Mouse (Mus musculus) right cerebral cortex, adult 2 months (tissue): ENCODE data around the gene Fli1.

Experiments used
- DNase-seq, 2 experiments: peaks; one replicate each; pipeline ENCODE4 v3.0.0; 2021 to 2022; ENCODE audit warnings: low spot score in 2 of 2

Fli1 gene

DNA sequence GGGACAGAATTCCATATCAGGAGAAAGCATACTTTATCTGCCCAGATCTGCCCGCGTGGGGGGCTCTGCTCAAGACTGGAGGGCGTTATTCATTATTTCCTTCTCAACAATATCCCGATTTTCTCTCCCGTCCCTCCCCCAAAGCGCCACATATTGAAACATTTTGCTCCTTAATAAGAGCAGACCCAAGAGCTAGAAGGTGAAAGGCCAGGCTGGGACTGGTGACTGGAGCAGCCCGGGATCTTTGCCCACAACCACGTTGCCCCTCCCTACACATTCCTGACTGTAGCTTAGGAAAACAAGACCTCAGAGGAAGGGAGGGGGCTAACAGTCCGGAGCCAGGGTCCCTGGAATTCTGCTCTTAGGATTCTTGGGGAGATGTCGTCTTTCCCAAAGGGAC lies 7.9 kb upstream of the Fli1 start:
- no peak for DNase-seq

DNA sequence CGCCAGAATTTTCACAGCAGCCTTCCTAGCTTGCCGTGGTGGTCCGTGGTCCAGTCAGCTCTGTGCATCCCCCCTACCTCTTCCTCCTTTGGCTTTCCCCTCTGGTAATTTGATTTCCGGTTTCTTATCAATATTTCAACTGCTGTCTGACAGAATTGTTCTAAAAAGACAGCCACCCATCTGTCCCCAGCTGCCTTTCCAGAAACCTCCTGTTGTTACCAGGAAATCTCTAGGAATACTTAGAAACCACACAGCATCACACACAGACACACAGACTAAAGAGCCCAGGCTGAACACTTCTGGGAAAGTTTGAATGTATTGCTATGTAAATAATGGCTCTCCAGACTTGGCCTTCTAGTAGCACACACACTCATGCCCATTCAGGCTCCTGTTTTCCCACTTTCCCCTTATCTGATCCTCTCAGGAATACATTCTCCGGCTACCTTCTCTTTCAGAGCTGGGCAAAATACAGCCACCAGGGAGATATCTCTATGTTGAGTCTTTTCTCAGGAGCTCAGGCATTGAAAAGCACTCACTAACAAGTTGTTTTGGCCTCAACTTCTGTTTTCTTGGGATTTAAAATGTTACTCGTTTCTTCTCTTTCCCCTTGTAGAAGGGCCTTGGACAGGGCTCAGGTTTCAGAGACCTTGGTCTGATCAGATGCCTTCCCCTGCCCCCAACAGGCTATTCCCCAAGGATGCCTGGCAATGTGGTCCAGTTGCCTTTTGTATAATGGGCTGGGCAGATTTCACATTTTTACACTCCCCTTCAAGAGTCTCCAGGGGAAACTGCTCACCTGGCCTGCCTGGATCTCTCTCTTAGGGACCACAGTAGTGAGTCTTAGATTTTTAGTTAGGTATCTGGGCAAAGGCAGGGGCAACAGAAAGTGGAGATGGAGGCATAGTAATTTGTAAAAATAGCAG lies 7.1 kb upstream of the Fli1 start:
- DNase-seq, result no peak

DNA sequence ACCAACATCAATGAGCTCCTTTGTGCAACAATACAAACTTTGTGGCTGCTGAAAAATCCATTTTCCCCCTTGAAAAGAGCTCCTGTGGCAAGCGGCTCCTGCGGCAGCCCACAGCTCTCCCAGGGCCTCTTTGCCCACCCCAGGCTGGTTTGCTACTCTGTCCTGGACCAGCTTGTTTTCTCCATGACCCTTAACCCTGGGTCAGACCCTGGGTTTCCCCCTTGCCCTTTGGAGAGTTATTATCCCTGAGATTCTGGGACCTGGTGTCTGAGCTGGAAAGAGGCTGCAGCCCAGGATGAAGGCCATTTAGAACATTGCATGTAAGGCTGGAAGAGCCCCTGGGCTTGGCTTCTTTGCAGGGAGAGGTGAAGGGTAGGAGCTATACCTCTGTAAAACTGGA lies 4.1 kb upstream of the Fli1 start:
- no peak for DNase-seq

DNA sequence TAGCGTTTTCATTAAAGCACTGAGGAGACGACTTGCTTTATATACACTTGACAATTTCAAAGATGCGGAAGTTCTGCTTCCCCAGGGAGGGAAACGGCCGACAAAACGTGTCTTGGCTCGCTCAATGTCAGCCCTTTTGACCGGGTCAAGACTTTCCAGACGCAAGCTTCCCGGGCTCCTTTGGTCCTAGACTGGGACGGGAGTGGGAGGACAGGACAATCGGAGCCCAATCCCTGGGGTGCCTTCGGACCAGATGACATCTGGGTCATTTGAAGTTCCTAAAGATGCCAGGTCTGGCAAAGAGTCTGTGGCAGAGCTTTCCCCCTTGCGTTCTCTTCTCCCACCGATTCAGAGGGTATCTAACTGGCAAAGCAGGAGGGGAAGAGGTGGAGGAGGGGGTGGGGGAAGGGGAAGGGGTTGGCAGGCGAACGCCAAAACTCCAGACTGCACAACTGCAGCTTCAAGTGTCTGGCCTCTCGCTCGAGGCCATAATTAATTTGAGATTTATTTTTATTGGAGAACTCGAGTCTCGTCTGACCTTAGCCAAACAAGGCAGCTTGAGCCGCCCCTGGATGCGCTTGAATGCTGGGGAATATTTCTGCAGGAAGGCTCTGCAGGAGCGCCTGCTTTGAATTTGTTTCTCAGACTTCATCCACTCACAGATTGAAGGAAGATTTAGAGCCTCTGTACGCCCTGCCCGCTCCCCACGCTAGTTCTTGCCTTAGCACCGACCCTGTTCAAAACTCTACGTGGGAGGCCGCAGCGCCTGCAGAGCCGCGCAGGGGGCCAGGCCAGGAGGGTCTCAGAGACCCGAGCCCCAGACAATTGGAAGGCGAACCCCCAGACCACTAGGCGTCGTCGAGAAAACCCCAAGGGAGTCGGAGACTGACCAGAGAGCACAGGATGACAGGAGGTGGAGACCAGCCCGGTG lies 2.3 kb upstream of the Fli1 start:
- no peak for DNase-seq

DNA sequence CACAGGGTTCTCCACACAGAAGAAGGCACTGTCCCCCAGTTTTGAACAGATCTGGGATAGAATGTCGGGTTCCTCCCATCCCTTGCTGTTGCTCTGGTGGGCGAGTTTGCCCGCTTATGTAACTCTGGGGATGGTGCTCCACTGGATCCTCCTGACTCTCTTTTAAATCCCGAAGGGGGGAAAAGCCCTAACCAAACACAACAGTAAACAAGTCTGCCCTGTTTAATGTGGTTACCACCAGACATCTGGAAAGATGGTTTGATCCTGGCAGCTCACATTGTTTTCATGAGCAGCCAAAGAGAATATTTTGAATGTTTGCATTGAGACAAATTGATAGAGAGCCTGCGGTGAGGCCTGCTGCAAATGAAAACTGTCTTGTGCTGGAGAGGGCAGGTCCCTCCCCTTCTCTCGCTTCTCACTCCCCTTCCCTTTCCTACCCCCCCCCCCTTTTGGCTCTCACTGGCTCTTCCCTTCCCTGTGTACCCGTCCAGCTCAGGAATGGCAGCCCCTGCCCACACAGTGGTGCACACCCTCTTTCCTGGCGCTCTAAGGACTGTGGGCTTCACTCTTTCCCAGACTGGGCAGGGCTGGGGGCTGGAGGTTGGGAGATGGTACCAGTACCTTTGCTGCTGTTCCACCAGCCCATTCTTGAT lies 1.4 kb upstream of the Fli1 start:
- DNase-seq, result no peak

DNA sequence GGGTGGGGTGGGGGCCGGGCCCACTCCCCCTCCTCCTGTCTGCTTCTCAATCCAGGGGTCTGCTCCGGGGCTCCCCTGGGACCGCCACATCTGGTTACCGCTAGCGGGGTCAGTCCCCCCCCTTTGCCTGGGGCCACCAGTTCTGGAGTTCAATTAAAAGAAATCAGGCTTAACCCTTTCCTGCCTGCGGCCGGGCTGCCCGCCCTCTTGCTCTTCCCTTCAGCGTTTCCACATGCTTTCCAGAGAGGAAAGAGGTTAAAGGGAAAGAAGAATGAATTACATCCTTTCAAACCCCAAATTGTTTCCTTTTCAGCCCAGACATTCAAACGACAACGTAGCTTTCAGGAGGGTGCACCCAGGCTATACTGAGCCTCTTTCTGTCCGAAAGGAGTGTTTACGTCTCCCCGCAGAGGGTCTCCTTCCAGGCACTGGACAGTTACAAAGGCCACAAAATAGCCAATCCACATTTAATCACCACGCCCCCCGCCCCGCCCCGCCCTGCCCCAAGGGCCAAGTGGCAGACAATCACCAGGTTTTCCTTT lies 450 bp upstream of the Fli1 start:
- DNase-seq, result no peak

DNA sequence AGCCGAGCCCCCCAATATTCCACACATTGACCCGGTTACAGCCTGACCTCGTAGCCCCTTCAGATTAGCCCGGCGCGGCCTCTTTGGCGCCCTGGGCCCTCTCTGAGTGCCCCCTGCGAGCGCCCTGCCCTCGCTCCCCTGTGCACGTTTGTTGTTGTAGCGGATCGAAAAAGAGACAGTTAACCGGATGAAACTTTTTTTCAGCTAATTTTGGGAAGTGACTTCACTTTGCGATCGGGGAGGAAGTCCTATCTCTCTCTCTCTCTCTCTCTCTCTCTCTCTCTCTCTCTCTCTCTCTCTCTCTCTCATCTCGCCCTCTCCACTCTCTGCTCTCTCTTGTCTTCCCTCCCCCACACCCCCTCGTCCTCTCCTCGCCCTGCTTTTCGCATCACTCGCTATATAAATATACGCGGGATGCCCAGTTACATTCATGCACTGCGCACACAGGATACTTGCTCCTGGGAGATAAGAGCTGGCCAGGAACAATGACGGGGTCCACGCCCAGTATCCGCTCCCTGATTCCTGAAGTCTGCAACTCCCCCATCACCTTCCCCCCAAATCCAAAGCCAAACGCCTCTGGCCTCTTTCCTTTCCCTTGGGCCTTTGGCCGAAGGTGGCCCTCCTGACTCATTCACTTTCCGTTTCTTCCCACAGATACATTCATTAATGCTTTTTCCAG lies 1.3 kb downstream of the Fli1 start:
- no peak for DNase-seq

DNA sequence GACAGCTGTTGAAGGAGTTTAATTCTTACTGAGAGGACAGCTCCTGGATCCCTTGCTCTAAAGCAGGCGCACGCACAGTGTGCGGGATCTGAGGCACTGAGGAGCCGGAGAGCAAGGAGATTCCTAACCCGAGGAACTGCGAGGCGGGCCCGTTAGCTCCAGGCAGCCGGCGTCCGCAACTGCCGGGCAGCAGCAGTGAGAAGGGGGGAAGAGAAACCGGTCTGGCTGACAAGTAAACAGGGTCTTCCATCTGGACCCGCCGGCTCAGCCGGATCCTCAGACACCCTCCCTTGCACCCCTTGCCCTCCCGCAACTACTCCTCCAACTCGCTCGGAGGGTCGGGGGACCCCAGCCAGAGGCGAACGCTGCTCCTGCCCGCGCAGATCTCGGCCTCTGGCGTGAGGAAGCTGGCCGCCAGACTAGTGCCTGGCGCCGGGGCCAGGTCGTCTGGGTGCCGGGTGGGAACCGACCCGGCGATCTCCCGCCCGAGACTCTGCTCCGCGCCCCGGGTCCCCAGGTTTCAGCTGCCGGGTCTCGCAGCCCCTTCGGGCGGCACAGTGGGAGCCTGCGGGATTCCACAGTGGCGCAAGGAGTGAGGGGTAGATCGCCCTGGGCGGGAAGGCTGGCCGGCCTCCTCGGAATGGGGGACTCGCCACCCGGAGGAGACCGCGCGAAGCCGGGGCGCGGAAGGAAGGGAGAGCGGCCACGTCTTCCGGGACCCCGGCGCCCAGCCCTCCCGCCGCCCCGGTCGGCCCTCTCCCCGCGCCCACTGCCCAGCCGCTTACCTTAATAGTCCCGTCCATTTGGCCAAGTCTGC lies 2.0 kb downstream of the Fli1 start:
- DNase-seq, result no peak

DNA sequence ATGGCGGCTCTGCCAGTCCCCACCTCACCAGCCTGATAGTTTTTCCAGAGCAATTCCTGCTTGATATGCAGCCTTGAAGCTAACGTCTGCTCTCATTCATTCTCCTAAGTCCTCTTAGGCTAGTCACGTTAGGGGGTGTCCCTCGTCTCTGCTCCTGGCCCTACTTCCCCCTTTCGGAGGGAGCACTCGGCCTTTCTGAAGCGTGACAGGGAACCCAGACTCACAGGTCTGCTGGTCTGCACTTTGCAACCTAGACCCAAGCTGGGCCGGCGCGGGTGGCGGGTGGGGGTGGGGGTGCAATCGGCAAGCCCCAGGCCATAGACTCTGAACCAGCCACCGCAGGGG lies 2.6 kb downstream of the Fli1 start:
- no peak for DNase-seq

DNA sequence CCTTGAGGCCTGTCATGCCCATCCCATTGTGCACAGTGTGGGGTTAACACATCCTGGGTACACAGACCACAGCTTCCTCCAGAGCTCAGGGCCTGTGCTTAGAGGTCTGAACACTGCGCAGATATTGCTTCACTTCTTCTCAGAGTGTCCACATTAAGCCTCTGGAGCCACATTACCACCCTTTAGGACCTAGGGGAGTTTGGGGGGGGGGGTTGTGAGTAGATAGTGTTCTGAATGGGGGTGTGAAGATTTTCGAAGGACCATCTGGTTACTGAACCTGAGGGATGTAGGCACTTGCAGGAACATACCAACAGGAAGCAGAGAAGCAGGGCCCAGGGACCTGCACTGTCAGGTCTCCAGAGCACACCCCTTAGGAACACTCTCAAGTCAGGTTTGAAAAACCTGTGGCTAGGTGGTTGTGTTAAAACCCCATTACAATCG lies 3.3 kb downstream of the Fli1 start:
- no peak for DNase-seq

DNA sequence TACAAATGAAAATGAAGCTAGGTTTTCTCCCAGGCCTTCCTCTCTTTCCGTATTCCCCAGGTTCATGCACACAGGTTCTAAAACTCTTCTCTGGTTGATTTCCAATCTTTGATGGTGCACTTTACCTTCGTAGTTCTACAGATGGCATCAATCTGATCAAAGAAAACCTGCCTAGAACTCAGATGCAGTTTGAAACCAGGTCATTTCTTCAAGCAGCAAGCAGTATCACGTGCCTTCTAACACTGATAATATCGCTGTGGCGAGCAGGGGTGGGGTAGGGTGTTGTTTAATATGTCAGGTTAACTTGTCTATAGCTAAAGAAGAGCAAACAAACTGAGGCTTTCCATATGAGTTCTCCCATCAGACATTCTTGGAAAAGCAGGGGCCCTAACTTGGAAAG lies 4.5 kb downstream of the Fli1 start:
- DNase-seq, result no peak

DNA sequence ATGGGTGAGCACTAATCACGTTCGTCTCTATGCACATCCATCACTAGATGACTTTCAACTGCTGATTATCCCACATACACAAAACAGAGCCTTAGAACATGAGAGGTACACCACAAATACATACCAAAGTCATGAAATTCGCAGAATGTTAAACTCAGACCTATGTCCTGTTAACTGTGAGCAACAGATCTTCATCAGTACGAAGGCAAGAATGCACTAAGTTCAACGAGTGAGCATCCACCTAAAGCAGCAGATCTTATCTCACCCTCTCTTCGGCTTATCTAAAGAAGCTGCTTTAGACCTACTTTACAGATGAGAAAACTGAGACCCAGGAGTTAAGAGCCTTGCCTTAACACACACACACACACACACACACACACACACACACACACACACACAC lies 5.0 kb downstream of the Fli1 start:
- no peak for DNase-seq

DNA sequence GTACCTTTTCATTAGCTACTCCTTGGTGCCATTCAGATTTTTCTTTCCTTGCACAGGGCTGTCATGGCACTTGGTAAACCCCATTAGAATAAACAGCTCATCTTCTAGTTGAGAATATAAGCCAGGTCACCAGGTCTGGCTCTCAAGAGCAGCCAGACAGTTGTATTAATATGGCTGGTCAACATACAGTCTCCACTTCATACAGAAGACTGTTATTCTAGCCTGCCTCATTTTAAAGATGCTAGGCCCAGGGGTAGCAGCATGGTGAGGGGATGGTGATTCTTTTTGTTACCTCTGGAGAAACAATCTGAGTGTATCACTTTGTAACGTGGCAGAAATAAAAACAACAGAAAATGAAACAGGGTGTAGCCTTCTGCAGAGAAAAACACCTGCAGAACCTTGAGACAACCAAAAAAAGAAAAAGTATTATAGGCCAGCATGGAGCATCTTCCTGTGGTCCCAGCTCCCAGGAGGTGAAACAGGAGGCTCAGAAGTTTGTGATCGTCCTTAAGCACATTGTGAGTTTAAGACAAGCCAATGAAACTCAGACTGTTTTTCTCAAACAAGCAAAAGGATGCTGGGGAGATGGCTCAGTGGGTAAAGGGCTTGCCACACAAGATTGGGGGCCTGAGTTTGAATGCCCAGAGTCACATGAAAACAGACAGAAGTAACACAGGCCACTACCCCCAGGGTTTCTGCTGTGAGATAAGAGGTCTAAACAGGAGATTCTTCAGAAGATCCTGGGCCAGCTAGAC lies 7.3 kb downstream of the Fli1 start:
- DNase-seq, result no peak

DNA sequence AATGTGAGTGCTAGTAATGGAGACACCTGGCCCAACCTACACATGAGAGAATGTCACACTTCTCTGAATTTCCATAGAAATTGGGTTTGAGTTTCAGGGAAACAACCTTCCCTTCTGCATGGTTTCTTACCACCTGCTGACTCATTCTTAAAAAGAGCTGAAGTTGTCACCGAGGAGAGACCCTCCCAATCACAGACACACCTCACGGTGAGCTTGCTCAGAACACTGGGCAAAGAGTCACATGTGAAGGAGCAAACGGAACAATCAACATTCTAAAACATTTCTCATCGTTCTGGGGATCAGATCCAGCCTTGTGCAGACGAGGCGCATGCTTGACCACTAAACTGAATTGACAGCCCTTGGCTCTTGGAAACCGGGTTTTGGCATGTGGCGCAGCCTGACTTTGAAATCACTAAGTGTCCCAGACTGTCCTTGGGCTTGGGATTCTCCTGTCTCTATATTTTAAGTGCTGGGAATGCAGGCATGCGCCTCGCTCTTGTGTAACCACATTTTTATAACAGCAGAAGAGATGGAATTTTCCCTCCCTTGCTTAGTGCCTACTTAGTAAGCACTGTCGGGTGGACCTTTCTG lies 8.5 kb downstream of the Fli1 start:
- no peak for DNase-seq

DNA sequence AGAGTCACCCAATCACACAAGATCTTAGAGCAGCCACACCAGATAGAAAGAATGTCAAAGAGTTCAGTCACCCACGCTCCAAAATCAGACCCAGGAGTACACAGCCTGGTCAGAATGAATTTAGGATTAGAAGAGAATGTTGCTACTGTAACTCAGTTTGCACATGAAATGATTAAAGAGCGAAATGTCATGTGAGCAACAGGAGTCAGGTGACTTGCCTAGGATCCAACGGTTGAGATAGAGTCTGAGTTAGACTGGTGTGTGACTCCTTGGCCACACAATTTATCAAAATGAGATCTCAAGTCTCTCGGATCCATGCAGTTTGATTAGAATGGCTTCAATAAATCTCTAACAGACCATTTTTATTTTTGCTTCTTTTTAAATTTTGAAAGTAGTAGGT lies 11.1 kb downstream of the Fli1 start:
- DNase-seq, result no peak

DNA sequence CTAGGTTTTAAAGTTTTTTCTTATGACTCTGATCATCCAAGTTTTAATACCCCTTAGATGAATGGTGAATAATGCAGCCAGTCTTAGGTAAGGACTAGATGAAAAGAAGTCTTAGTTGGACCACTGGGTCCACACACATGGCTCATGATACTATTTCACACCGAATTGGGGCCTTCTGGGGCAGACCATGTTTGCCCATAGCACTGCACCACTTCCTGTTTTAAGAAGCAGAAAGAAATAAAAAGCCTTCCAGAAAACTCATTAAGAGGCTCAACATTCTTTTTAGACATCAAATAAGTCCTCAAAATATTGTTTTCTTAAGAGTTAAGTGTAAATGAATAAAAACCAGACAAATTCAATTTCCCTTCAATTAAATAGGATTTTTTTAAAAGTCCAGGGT lies 11.7 kb downstream of the Fli1 start:
- DNase-seq, result no peak

DNA sequence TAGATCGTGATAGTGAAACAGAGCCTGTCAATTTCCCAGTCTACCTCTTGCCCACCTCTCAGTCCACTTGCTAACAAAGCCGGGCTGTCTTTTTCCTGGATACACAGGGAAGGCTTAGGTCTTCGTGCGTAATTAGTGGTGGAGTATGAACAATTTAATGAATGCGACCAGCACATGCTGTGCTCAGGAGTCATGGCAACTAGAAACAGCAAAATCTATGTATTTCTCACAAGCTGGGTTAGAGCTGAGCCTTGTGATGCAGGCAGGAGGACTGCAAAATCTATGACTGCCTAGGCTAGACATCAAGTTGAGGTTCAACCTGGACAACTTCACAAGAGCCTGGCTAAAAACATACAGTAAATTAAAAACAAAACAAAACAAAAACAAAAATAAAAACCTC lies 12.5 kb downstream of the Fli1 start:
- DNase-seq, result no peak

DNA sequence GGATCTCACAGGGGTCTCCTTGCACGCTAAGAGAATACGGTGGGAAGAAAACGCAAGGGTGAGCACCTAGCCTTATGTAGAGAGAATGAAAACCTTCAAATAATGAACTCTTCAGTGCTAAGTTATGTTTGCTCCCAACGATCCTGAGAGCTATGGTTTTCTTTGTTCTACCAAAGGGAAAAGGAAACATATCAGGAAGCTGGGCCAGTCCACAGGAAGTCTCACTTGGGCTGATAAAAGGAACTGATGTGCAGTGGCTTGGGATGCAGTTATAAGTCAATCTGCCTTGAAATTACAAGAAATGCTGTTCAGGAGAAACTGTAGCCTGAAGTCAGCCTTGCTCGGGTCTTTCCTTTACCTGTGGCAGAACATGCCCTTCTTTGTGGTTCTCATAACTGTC lies 13.1 kb downstream of the Fli1 start:
- no peak for DNase-seq

DNA sequence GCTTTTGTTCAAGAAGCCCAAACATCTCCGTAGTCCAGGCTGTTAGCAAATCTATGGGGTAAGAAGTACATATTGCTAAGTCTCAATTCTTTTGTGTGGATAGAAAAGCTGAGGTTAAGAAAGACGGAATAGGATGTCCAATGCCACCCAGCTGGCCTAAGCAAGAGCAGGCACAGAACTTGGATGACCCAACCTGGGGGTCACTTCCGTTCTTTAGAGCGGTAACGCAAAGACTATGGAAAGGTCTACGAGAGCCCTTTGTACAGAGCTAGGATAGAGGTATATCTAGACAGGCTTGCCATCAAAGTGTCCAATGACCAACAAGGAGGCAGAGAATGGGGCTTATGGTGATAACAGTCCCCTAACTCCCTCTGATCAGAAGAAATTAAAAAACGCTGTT lies 15.3 kb downstream of the Fli1 start:
- no peak for DNase-seq

DNA sequence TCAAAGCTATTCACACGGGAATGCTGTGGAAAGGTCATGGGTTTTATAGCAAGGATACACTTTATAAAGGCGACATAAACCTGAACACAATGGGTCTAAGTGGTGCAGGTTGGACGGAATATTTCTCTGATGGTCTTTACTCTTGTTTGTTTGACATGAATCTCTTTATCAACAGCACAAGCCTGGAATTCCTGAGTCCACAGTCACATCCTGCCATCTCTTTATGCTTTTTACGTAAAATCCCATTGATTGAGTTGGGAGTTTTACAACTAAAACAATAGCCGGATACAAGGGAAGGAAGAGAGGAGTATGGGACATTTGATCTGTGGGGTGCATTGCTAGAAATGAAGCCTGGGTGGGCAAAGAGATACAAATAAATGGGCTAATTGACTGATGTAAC lies 16.9 kb downstream of the Fli1 start:
- no peak for DNase-seq
